Mouse (Mus musculus): ENCODE data around the gene Maea. TPM values are rescaled to one million over a fixed set of nuclear protein-coding genes. Genes with fewer than 3 reads are reported as not detected.
A peak's percentile ranks its signal among the peaks of the same experiment; 100 is the strongest.

Maea gene
- 122 TPM in 2 replicates for polyA plus RNA-seq (2014; fragmentation: Nextera tagmentation; extraction: Ambion mirVana)

- Histone ChIP-seq H3K4me2 (ENCODE audit: low read length) (peak within 1 kb of the TSS; percentile 83), H3K27ac (ENCODE audit: low read depth, low read length) (peak within 1 kb of the TSS; percentile 86), H3K27me3 (replicated peaks; ENCODE audit: control insufficient read depth, insufficient read depth, low read length) (no peaks in the 10 kb centered on the region), H3K9ac (ENCODE audit: low read length) (peak within 1 kb of the TSS; percentile 93), H3K4me1 (ENCODE audit: control insufficient read depth, insufficient read depth, low read length) (peaks cover 12% of the 10 kb centered on the region), H3K9me3 (replicated peaks; ENCODE audit: control insufficient read depth, low read length) (no peaks in the 10 kb centered on the region), H3K36me3 (ENCODE audit: control insufficient read depth, insufficient read depth, low read length) (peaks cover 4% of the 10 kb centered on the region; the same call in 1 of the 2 replicates), H3K4me3 (ENCODE audit: low read depth, low read length) (peak within 1 kb of the TSS; percentile 99)
- peak; percentile 99 for DNase-seq (ENCODE audit: low spot score)
- WGBS: under 1% methylated on average over 63 of the region's 71 CpGs
- ATAC-seq: peak; percentile 100
Observed at GRCm38 (mm10) chr5:33335273-33335976, at the start of gene Maea. Gene Maea, plus strand, starts transcription at chr5:33335509.

- H3K9ac ChIP-seq (ENCODE audit: low read length): no peak overlapping the region
- H3K9me3 ChIP-seq (replicated peaks; ENCODE audit: control insufficient read depth, low read length): no peaks in the 10 kb centered on the region
- no peaks in the 10 kb centered on the region for H3K27me3 ChIP-seq (replicated peaks; ENCODE audit: control insufficient read depth, insufficient read depth, low read length)
- no peak overlapping the region for H3K4me3 ChIP-seq (ENCODE audit: low read depth, low read length)
- no peaks in the 10 kb centered on the region for H3K36me3 ChIP-seq (ENCODE audit: control insufficient read depth, insufficient read depth, low read length)
- no peaks in the 10 kb centered on the region for H3K4me1 ChIP-seq (ENCODE audit: control insufficient read depth, insufficient read depth, low read length)
- H3K4me2 ChIP-seq (ENCODE audit: low read length): no peak overlapping the region
- peak; percentile 8 for DNase-seq (ENCODE audit: low spot score)
- WGBS: 75% methylated on average over 16 of the region's 16 CpGs
- H3K27ac ChIP-seq (ENCODE audit: low read depth, low read length): no peak overlapping the region
- ATAC-seq: no peak
Observed at GRCm38 (mm10) chr5:33293796-33294430, 41.4 kb upstream of the Maea start.

- Histone ChIP-seq H3K4me3 (ENCODE audit: low read depth, low read length) (no peak overlapping the region), H3K27me3 (replicated peaks; ENCODE audit: control insufficient read depth, insufficient read depth, low read length) (no peaks in the 10 kb centered on the region), H3K9ac (ENCODE audit: low read length) (no peak overlapping the region), H3K36me3 (ENCODE audit: control insufficient read depth, insufficient read depth, low read length) (no peaks in the 10 kb centered on the region), H3K27ac (ENCODE audit: low read depth, low read length) (no peak overlapping the region), H3K9me3 (replicated peaks; ENCODE audit: control insufficient read depth, low read length) (no peaks in the 10 kb centered on the region), H3K4me2 (ENCODE audit: low read length) (no peak overlapping the region), H3K4me1 (ENCODE audit: control insufficient read depth, insufficient read depth, low read length) (no peaks in the 10 kb centered on the region)
- DNase-seq (ENCODE audit: low spot score) (peak; percentile 35), ATAC-seq (no peak)
- WGBS: 66% methylated on average over 6 of the region's 6 CpGs
Observed at GRCm38 (mm10) chr5:33297164-33297563, 38.1 kb upstream of the Maea start.

- ATAC-seq: no peak
- WGBS: 85% methylated on average over 2 of the region's 2 CpGs
- Histone ChIP-seq H3K9ac (ENCODE audit: low read length) (no peak overlapping the region), H3K9me3 (replicated peaks; ENCODE audit: control insufficient read depth, low read length) (no peaks in the 10 kb centered on the region), H3K36me3 (ENCODE audit: control insufficient read depth, insufficient read depth, low read length) (no peaks in the 10 kb centered on the region), H3K27me3 (replicated peaks; ENCODE audit: control insufficient read depth, insufficient read depth, low read length) (no peaks in the 10 kb centered on the region), H3K4me2 (ENCODE audit: low read length) (no peak overlapping the region), H3K4me1 (ENCODE audit: control insufficient read depth, insufficient read depth, low read length) (no peaks in the 10 kb centered on the region), H3K27ac (ENCODE audit: low read depth, low read length) (no peak overlapping the region), H3K4me3 (ENCODE audit: low read depth, low read length) (no peak overlapping the region)
- no peak for DNase-seq (ENCODE audit: low spot score)
Observed at GRCm38 (mm10) chr5:33301801-33302200, 33.5 kb upstream of the Maea start.

GRCm38 (mm10) chr5:33310704-33311462, 24.4 kb upstream of the Maea start:
- no peak overlapping the region for H3K27ac ChIP-seq (ENCODE audit: low read depth, low read length)
- H3K9me3 ChIP-seq (replicated peaks; ENCODE audit: control insufficient read depth, low read length): no peaks in the 10 kb centered on the region
- no peak for DNase-seq (ENCODE audit: low spot score)
- no peak overlapping the region for H3K9ac ChIP-seq (ENCODE audit: low read length)
- WGBS: 57% methylated on average over 3 of the region's 3 CpGs
- H3K27me3 ChIP-seq (replicated peaks; ENCODE audit: control insufficient read depth, insufficient read depth, low read length): no peaks in the 10 kb centered on the region
- H3K4me1 ChIP-seq (ENCODE audit: control insufficient read depth, insufficient read depth, low read length): no peaks in the 10 kb centered on the region
- H3K4me3 ChIP-seq (ENCODE audit: low read depth, low read length): no peak overlapping the region
- ATAC-seq: no peak
- no peaks in the 10 kb centered on the region for H3K36me3 ChIP-seq (ENCODE audit: control insufficient read depth, insufficient read depth, low read length)
- no peak overlapping the region for H3K4me2 ChIP-seq (ENCODE audit: low read length)

- Histone ChIP-seq H3K4me2 (ENCODE audit: low read length) (no peak overlapping the region), H3K9me3 (replicated peaks; ENCODE audit: control insufficient read depth, low read length) (no peaks in the 10 kb centered on the region), H3K27ac (ENCODE audit: low read depth, low read length) (no peak overlapping the region), H3K4me3 (ENCODE audit: low read depth, low read length) (no peak overlapping the region), H3K4me1 (ENCODE audit: control insufficient read depth, insufficient read depth, low read length) (no peaks in the 10 kb centered on the region), H3K36me3 (ENCODE audit: control insufficient read depth, insufficient read depth, low read length) (no peaks in the 10 kb centered on the region), H3K9ac (ENCODE audit: low read length) (no peak overlapping the region), H3K27me3 (replicated peaks; ENCODE audit: control insufficient read depth, insufficient read depth, low read length) (no peaks in the 10 kb centered on the region)
- 84% methylated on average over 7 of the region's 7 CpGs for WGBS
- ATAC-seq: no peak
- no peak for DNase-seq (ENCODE audit: low spot score)
Observed at GRCm38 (mm10) chr5:33312192-33312591, 23.1 kb upstream of the Maea start.

DNA sequence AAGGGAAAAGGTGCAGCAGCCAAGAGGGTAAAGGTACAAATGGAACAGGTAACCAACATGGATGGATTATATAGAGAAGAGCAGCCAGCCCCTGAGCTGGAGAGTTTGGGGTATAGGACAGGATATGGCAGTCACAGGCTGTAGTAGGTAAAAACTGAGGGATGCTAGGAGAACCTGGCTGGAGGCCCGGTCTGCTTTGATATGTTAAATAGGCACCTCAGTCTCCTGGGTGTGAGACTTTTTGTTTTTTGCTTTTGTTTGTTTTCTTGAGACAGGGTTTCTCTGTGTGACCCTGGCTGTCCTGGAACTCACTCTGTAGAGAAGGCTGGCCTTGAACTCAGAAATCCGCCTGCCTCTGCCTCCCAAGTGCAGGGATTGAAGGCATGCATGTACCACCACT, 10.8 kb upstream of the Maea start:
- Histone ChIP-seq H3K4me2 (ENCODE audit: low read length) (no peak overlapping the region), H3K36me3 (ENCODE audit: control insufficient read depth, insufficient read depth, low read length) (no peaks in the 10 kb centered on the region), H3K27ac (ENCODE audit: low read depth, low read length) (no peak overlapping the region), H3K4me1 (ENCODE audit: control insufficient read depth, insufficient read depth, low read length) (no peaks in the 10 kb centered on the region), H3K4me3 (ENCODE audit: low read depth, low read length) (no peak overlapping the region), H3K9ac (ENCODE audit: low read length) (no peak overlapping the region), H3K9me3 (replicated peaks; ENCODE audit: control insufficient read depth, low read length) (no peaks in the 10 kb centered on the region), H3K27me3 (replicated peaks; ENCODE audit: control insufficient read depth, insufficient read depth, low read length) (no peaks in the 10 kb centered on the region)
- DNase-seq (ENCODE audit: low spot score) (no peak), ATAC-seq (no peak)
- 62% methylated on average over 2 of the region's 2 CpGs for WGBS

DNA sequence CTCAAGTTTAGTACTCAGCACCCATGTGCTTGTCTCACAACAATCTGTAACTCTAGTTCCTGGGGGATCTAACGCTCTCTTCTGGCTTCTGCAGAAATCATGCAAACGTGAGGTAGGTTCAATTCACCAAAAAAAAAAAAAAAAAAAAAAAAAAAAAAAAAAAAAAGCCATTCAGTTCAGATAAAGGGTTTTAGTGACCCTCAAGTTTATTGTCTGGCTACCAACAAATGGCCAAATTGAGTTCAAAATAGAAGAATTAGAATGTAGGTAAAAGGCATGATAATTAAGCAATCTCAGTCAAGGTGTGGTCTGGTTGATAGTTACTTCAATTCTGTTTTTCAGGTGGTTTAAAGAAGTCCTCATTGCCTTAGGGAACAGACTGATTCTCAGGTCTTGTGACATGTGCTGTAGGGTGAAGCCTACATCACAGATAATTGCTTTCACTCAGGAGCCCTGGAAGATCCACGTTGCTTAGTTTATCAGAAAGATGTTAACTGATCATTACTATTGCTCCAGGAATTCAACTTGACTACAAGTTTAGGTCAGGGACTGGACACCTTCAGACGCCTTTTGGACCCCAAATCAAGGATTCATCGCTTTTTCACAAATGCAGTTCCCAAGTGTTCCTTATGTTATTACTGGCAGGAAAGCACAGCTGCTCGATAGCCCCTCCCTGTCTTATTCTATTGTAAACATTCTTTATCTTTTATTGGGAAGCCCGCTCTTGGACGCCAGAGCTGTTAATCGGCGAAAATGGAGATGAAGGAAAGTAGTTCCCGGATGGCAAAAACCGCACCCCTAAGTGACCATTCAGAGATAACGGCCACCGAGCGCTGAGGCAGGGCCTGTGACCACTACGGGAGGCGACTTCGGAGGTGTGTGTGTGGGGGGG, 682 bp upstream of the Maea start:
- no peak for DNase-seq (ENCODE audit: low spot score)
- H3K4me1 ChIP-seq (ENCODE audit: control insufficient read depth, insufficient read depth, low read length): peaks cover 12% of the 10 kb centered on the region
- ATAC-seq: no peak

More for the DNA sequence above, 682 bp upstream of the Maea start:
- 24% methylated on average over 18 of the region's 18 CpGs for WGBS
- no peaks in the 10 kb centered on the region for H3K27me3 ChIP-seq (replicated peaks; ENCODE audit: control insufficient read depth, insufficient read depth, low read length)
- H3K9ac ChIP-seq (ENCODE audit: low read length): peak overlapping the region; percentile 72
- peak overlapping the region; percentile 67 for H3K4me2 ChIP-seq (ENCODE audit: low read length)
- peak overlapping the region; percentile 86 for H3K27ac ChIP-seq (ENCODE audit: low read depth, low read length)
- no peaks in the 10 kb centered on the region for H3K9me3 ChIP-seq (replicated peaks; ENCODE audit: control insufficient read depth, low read length)
- H3K36me3 ChIP-seq (ENCODE audit: control insufficient read depth, insufficient read depth, low read length): peaks cover 4% of the 10 kb centered on the region; the same call in 1 of the 2 replicates
- H3K4me3 ChIP-seq (ENCODE audit: low read depth, low read length): peak overlapping the region; percentile 99
